19 mouse cellular contexts compared by ENCODE assay signal in genomic region chr12:103550047-103550446, GRCm38 (mm10). TPM values are rescaled to one million over a fixed set of nuclear protein-coding genes. Genes with fewer than 3 reads are reported as not detected.
DNase-seq lines count a peak whose midpoint lies in the region; ATAC-seq and TF ChIP-seq lines count a peak whose summit lies in the region.
"Had no signal": no experiment of that assay in that cellular context is flagged by ENCODE, and none has a peak within 500 bp of the region (broad histone marks: within the 10 kb centered on the region; RNA-seq: fewer than 3 reads in every experiment).

No protein-coding gene starts in this region.

- H3K27me3 ChIP-seq in CH12.LX (replicated peaks): no peaks in the 10 kb centered on the region
- H3K27me3 ChIP-seq: embryonic facial prominence, embryonic 12.5 days; forebrain, embryonic 12.5 days; heart, embryonic 12.5 days; hindbrain, embryonic 15.5 days had no signal

- no peaks in the 10 kb centered on the region for H3K79me2 ChIP-seq in CH12.LX (replicated peaks; ENCODE audit: control insufficient read depth, extremely low read depth, insufficient read depth, poor library complexity, severe bottlenecking)

- no peak for TF ChIP-seq RAD21 in CH12.LX (IDR thresholded peaks at IDR 0.05; ENCODE audit: low read depth, low read length)

- ATAC-seq in inflammation-experienced regulatory T-cells, adult 6 months: peak; percentile 95
- no peak for ATAC-seq in cerebellum, adult (ENCODE audit: insufficient number of reproducible peaks, low FRiP score, low TSS enrichment)
- ATAC-seq: forebrain, embryonic 16.5 days had no signal

- TF ChIP-seq POLR2A in CH12.LX (IDR thresholded peaks at IDR 0.05; ENCODE audit: low read depth, low read length): no peak

- in situ Hi-C loops in CH12.LX (cut with MboI; ENCODE audit: low pct_ligation_motif_present, low pct_unique_long_range_greater_than_20kb, low sequenced_read_pairs): loop anchor here (10.0 kb wide), 1 partner anchor 125 kb away; the partner anchor contains the start of gene Ddx24

- peak overlapping the region; percentile 82 for H3K4me2 ChIP-seq in CH12.LX (ENCODE audit: insufficient read depth, low read depth, poor library complexity, severe bottlenecking)
- H3K4me2 ChIP-seq: embryonic facial prominence, embryonic 12.5 days; forebrain, embryonic 12.5 days; heart, embryonic 12.5 days; hindbrain, embryonic 15.5 days had no signal

- no peaks in the 10 kb centered on the region for H3K36me3 ChIP-seq in CH12.LX (replicated peaks in 1 of 2; ENCODE audit: control insufficient read depth in 1 of 2, insufficient read depth in 1 of 2, low read length in 1 of 2)
- H3K36me3 ChIP-seq: embryonic facial prominence, embryonic 12.5 days; forebrain, embryonic 12.5 days; heart, embryonic 12.5 days; hindbrain, embryonic 15.5 days had no signal

- H3K9ac ChIP-seq in CH12.LX (ENCODE audit: insufficient read depth, low read depth): no peak overlapping the region
- H3K9ac ChIP-seq: embryonic facial prominence, embryonic 12.5 days; forebrain, embryonic 12.5 days; heart, embryonic 12.5 days; hindbrain, embryonic 15.5 days had no signal

- no peak for DNase-seq in layer of hippocampus, adult 2 months (ENCODE audit: low spot score in 2 of 2)
- DNase-seq in layer of hippocampus, adult 9-10 months (ENCODE audit: low spot score): no peak
- peak; percentile 92 for DNase-seq in CH12.LX (ENCODE audit: extremely low read depth)
- no peak for DNase-seq in cerebellum, postnatal 36 days
- no peak for DNase-seq in heart, postnatal 14 days
- DNase-seq: adrenal gland, postnatal 14 days; cerebellum, adult 2 months; cerebellum, postnatal 10 days; embryo, embryonic 11 days; gastrocnemius, postnatal 14 days; heart, postnatal 36 days; kidney, adult 11 months had no signal

- intact Hi-C loops in heart, postnatal 14 days (cut with DNase I): no loop called here

- no peak for TF ChIP-seq CTCF in layer of hippocampus, adult 2 months (conservative IDR thresholded peaks at IDR 0.05)
- TF ChIP-seq CTCF in CH12.LX (conservative IDR thresholded peaks at IDR 0.05 in 1 of 2, IDR thresholded peaks at IDR 0.05 in 1 of 2; ENCODE audit: low read depth in 2 of 2, low read length in 2 of 2): no peak

- H3K4me3 ChIP-seq in layer of hippocampus, adult 2 months: no peak overlapping the region
- no peak overlapping the region for H3K4me3 ChIP-seq in CH12.LX (replicated peaks in 1 of 3; ENCODE audit: low read depth in 2 of 3, low read length in 2 of 3, poor library complexity in 1 of 3)
- H3K4me3 ChIP-seq: embryonic facial prominence, embryonic 12.5 days; forebrain, embryonic 12.5 days; heart, embryonic 12.5 days; hindbrain, embryonic 15.5 days had no signal

- H3K9me3 ChIP-seq in CH12.LX (replicated peaks; ENCODE audit: low read length): no peaks in the 10 kb centered on the region
- H3K9me3 ChIP-seq: embryonic facial prominence, embryonic 12.5 days; forebrain, embryonic 12.5 days; heart, embryonic 12.5 days; hindbrain, embryonic 15.5 days had no signal

- peak; percentile 100 for TF ChIP-seq EP300 in CH12.LX (IDR thresholded peaks at IDR 0.05; ENCODE audit: low read length)

- 0 out of 2 replicates have a peak overlapping the region, but pooled peaks have one; percentile 43 for H3K27ac ChIP-seq in layer of hippocampus, adult 2 months
- no peak overlapping the region; the same call in 1 of the 2 replicates for H3K27ac ChIP-seq in CH12.LX (ENCODE audit: insufficient read depth, low read depth)
- H3K27ac ChIP-seq: embryonic facial prominence, embryonic 12.5 days; forebrain, embryonic 12.5 days; hindbrain, embryonic 15.5 days had no signal

- dilution Hi-C loops in CH12.LX (cut with MboI; ENCODE audit: extremely low pct_ligation_motif_present, extremely low pct_unique_long_range_greater_than_20kb, low sequenced_read_pairs): no loop called here

- H3K4me1 ChIP-seq in CH12.LX (ENCODE audit: control insufficient read depth in 1 of 2, insufficient read depth in 2 of 2): peaks cover 3 to 22% of the 10 kb centered on the region in 2 experiments; a peak in 3 of 4 replicates
- H3K4me1 ChIP-seq: embryonic facial prominence, embryonic 12.5 days; forebrain, embryonic 12.5 days; heart, embryonic 12.5 days; hindbrain, embryonic 15.5 days had no signal

TF ChIP-seq in CH12.LX, 34 proteins besides CTCF, POLR2A, EP300 and RAD21:
- TF ChIP-seq CHD2 (IDR thresholded peaks at IDR 0.05; ENCODE audit: low read length): peak; percentile 66; the same call in 1 of the 2 replicates
- TF ChIP-seq NRF1 (IDR thresholded peaks at IDR 0.05; ENCODE audit: low read depth, low read length): no peak
- peak; percentile 99 for TF ChIP-seq IRF4 (IDR thresholded peaks at IDR 0.05; ENCODE audit: low read depth, low read length)
- no peak for TF ChIP-seq MAX (IDR thresholded peaks at IDR 0.05; ENCODE audit: low read length)
- TF ChIP-seq SIN3A (IDR thresholded peaks at IDR 0.05; ENCODE audit: low read length): no peak
- peak; percentile 92 for TF ChIP-seq RCOR1 (conservative IDR thresholded peaks at IDR 0.05; ENCODE audit: low read depth, low read length)
- TF ChIP-seq NELFE (IDR thresholded peaks at IDR 0.05; ENCODE audit: low read depth, low read length): no peak
- peak; percentile 100 for TF ChIP-seq JUN (IDR thresholded peaks at IDR 0.05; ENCODE audit: insufficient read depth, low read depth, low read length)
- TF ChIP-seq ZMIZ1 (IDR thresholded peaks at IDR 0.05; ENCODE audit: low read depth, low read length): no peak
- no peak for TF ChIP-seq PAX5 (IDR thresholded peaks at IDR 0.05; ENCODE audit: low read length)
- TF ChIP-seq JUND (conservative IDR thresholded peaks at IDR 0.05; ENCODE audit: low read depth, low read length): peak; percentile 100
- 0 out of 2 replicates have a peak, but pooled peaks have one; percentile 29 for TF ChIP-seq E2F4 (IDR thresholded peaks at IDR 0.05; ENCODE audit: insufficient replicate concordance, low read depth, low read length)
- TF ChIP-seq BHLHE40 (IDR thresholded peaks at IDR 0.05; ENCODE audit: low read depth, low read length): peak; percentile 70
- peak; percentile 44; the same call in 1 of the 2 replicates for TF ChIP-seq UBTF (IDR thresholded peaks at IDR 0.05; ENCODE audit: low read depth, low read length)
- TF ChIP-seq TCF12 (IDR thresholded peaks at IDR 0.05; ENCODE audit: low read depth, low read length): peak; percentile 60; the same call in 1 of the 2 replicates
- 0 out of 2 replicates have a peak, but pooled peaks have one; percentile 18 for TF ChIP-seq MYC (IDR thresholded peaks at IDR 0.05; ENCODE audit: low read depth, low read length)
- TF ChIP-seq MEF2A (IDR thresholded peaks at IDR 0.05; ENCODE audit: borderline replicate concordance, low read depth, low read length): peak; percentile 78
- TF ChIP-seq ZNF384 (IDR thresholded peaks at IDR 0.05; ENCODE audit: low read depth, low read length): peak; percentile 100
- no peak for TF ChIP-seq SMC3 (IDR thresholded peaks at IDR 0.05; ENCODE audit: low read depth, low read length)
- peak; percentile 97 for TF ChIP-seq ETS1 (conservative IDR thresholded peaks at IDR 0.05; ENCODE audit: low read depth, low read length)
- peak; percentile 59; the same call in 1 of the 2 replicates for TF ChIP-seq HCFC1 (IDR thresholded peaks at IDR 0.05; ENCODE audit: low read depth, low read length)
- TF ChIP-seq ZKSCAN1 (IDR thresholded peaks at IDR 0.05; ENCODE audit: borderline replicate concordance, low read depth, low read length): peak; percentile 8; the same call in 1 of the 2 replicates
- TF ChIP-seq MAFK (IDR thresholded peaks at IDR 0.05; ENCODE audit: insufficient replicate concordance, low read length): 0 out of 2 replicates have a peak, but pooled peaks have one; percentile 10

RNA-seq across cellular contexts. Expression of gene Ppp4r4, which starts 18.0 kb away (rescaled TPM):
- total RNA-seq in layer of hippocampus, adult 2 months (2021): 10 to 100 TPM; 47.8 to 50.5 TPM
- total RNA-seq in CH12.LX (2012; rRNA removed): 0.34 and 0.38 TPM in 2 replicates
- 0.54 and 0.68 TPM in 2 replicates for total RNA-seq in CH12.LX (2014; rRNA removed)
- polyA plus RNA-seq in CH12.LX (2012; ENCODE audit: insufficient read length, low read depth): 0.42 and 1.7 TPM in 2 replicates
- under 1 TPM in 1 of 3 experiments, not detected in 2; 0.28 TPM for polyA plus RNA-seq in inflammation-experienced regulatory T-cells, adult 6 months (2017; shearing (Covaris generic))
- total RNA-seq in heart, postnatal 14 days (2021): under 1 TPM; 0.50 to 0.98 TPM

Comparison
In these comparisons a context has a peak if more than half of its experiments do, and no peak if none do; other contexts are left out.
1. RNA of gene Ppp4r4, which starts 18.0 kb away (total RNA-seq): 47.8 to 50.5 TPM in layer of hippocampus, adult 2 months; 0.50 to 0.98 TPM in heart, postnatal 14 days and 0.34 to 0.68 TPM in CH12.LX; every median in the first group is over 10 times any median in the second.